Mouse (Mus musculus) hindbrain, postnatal 0 days (tissue): Measurements from ENCODE around the gene Glis1. TPM values are rescaled to one million over a fixed set of nuclear protein-coding genes. Genes with fewer than 3 reads are reported as not detected.

Experiments
- ATAC-seq: fragments of 200-750 bp; cut with Nextera tagmentation; 2 replicates; pipeline ENCODE4 v1.8.0; 2017; ENCODE audit warnings: mild to moderate bottlenecking, moderate TSS enrichment, moderate library complexity
- DNase-seq: peaks from one replicate; pipeline ENCODE4 v3.0.0-alpha.2; 2015; ENCODE audit warnings: low spot score
- H3K27ac ChIP-seq: fragments of 300-500 bp; sonication (generic); 2 replicates; pipeline ENCODE4 v1.5.1; 2014; ENCODE audit warnings: mild to moderate bottlenecking
- H3K27me3 ChIP-seq: fragments of 300-500 bp; sonication (generic); 2 replicates; pipeline ENCODE4 v1.6.1; 2014; ENCODE audit warnings: low read length, mixed read lengths; ENCODE audit not compliant: insufficient read depth
- H3K36me3 ChIP-seq: fragments of 300-500 bp; sonication (generic); 2 replicates; pipeline ENCODE4 v1.6.1; 2014; ENCODE audit warnings: low read length, mixed read lengths; ENCODE audit not compliant: insufficient read depth
- H3K4me1 ChIP-seq: fragments of 300-500 bp; sonication (generic); 2 replicates; pipeline ENCODE4 v1.6.1; 2014; ENCODE audit warnings: antibody characterized with exemption, low read length, mixed read lengths; ENCODE audit not compliant: insufficient read depth
- H3K4me2 ChIP-seq: fragments of 300-500 bp; sonication (generic); 2 replicates; pipeline ENCODE4 v1.6.1; 2014; ENCODE audit warnings: low read depth, mild to moderate bottlenecking, low read length, moderate library complexity, mixed read lengths
- H3K4me3 ChIP-seq: fragments of 300-500 bp; sonication (generic); 2 replicates; pipeline ENCODE4 v1.5.1; 2014; ENCODE audit warnings: low read length
- H3K9ac ChIP-seq: fragments of 300-500 bp; sonication (generic); replicated peaks from 2 replicates; pipeline ENCODE4 v1.6.1; 2014; ENCODE audit warnings: mild to moderate bottlenecking, low read length, moderate library complexity, mixed read lengths
- H3K9me3 ChIP-seq: fragments of 300-500 bp; sonication (generic); 2 replicates; pipeline ENCODE4 v1.6.1; 2016; ENCODE audit warnings: low read length, mixed read lengths
- CTCF ChIP-seq: IDR thresholded peaks from 2 replicates; pipeline ENCODE4 v1.5.1; 2016; ENCODE audit warnings: antibody characterized with exemption, control low read depth, low read depth
- WGBS: fragments of 180-500 bp; shearing (Covaris S2); extraction: QIAGEN DNeasy Blood & Tissue Kit; methylation state at CpG from one replicate; pipeline ENCODE4 v1.1.7; 2014; 5-methylcytosine and 5-hydroxymethylcytosine counted together
- polyA plus RNA-seq: library from polyadenylated mRNA; unstranded; fragments of >200 nt; fragmentation: Nextera tagmentation; extraction: Ambion mirVana; gene quantifications from 2 replicates; pipeline ENCODE4 v1.2.1, GENCODE M21; 2015
- total RNA-seq: library from RNA; depleted of rRNA; stranded (reverse); fragments of >200 nt; gene quantifications from 2 replicates; pipeline ENCODE4 v1.2.3, GENCODE M21; 2014

The Glis1 gene
- total and polyA plus RNA-seq, 2 experiments from 2014 or later = 4.1 to 11.9 TPM

DNA sequence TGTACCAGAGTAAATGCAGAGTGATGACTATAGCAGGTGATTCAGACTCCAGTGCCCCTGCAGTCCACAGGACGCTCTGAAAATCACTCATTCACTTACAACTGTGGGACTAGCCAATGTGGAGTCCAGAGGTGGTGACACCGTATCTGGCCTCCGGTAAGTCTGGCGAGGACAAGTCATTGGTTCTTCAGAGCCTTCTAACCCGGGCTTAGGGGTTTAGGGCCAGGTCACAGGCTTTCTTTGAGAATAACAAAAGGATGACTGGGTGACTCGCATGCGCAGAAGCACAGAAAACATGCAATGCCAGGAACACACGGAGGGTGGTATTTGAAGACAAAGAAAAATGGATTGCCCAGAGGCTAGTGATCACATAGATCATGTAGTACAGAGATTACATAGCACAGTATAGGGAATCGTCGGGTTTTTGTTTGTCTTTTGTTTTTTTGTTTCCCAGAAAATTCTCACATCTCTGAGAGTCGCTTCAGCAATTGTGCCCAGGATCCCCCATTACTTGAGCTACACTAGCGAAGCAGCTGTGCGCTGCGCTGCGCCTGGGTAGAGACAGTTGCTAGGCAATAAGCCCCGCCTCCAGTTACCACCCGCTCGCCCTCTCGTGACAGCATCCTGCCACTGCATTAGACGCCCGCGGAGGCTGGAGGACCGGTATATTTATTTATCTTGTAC, 239.4 kb downstream of the Glis1 start:
- no peaks in the 10 kb centered on the region for H3K9me3 ChIP-seq
- H3K9ac ChIP-seq = no peak overlapping the region
- H3K4me2 ChIP-seq = peak overlapping the region; percentile 30
- DNase-seq (peak; percentile 95), ATAC-seq (peak; percentile 95)
- no peaks in the 10 kb centered on the region for H3K27me3 ChIP-seq
- 7% methylated on average over 23 of the region's 23 CpGs for WGBS
- H3K36me3 ChIP-seq = no peaks in the 10 kb centered on the region
- H3K4me1 ChIP-seq = peaks cover 10% of the 10 kb centered on the region
- H3K4me3 ChIP-seq = no peak overlapping the region
- peak; percentile 81 for TF ChIP-seq CTCF
- H3K27ac ChIP-seq = peak overlapping the region; percentile 78

DNA sequence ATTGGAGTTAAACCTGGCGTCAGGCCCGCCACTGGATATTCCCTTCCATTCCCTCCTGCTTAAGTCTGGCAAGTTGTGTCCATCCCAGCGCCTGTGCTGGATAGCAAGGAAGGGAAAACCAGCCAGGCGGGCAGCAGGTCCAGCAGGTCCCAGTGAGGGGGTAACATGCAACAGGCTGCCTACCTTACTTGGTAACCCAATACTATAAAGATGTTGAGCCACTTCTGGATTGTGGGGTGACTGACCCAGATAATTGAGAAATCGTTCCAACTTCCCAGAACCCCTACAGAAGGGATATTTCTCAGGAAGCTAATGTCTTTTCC, 239.9 kb downstream of the Glis1 start:
- H3K9ac ChIP-seq = no peak overlapping the region

DNA sequence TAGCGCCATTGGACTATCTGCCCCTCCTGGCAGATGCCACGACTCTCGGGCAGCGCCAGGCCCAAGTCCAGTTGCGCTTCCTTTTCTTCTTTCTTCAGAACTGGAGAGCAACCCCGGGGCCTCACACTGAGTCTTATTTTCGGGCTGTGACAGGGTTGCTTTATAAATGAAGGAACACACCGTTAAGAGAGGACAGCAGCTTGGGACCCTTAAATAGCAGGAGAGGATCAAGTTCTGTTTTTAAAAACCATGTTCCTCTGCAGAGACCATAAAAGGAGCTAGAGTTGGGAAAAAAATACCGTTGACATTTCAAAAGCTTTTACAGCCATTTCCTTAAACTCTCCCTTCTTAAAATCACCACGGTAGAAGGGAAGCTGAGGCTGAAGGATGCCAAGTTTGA, 241.3 kb downstream of the Glis1 start:
- DNase-seq = no peak

More for the DNA sequence above, 239.9 kb downstream of the Glis1 start:
- no peak for TF ChIP-seq CTCF
- Histone ChIP-seq H3K4me1 (peaks cover 10% of the 10 kb centered on the region), H3K36me3 (no peaks in the 10 kb centered on the region), H3K27me3 (no peaks in the 10 kb centered on the region), H3K4me2 (peak overlapping the region; percentile 30), H3K4me3 (no peak overlapping the region), H3K27ac (peak overlapping the region; percentile 78; the same call in 1 of the 2 replicates), H3K9me3 (no peaks in the 10 kb centered on the region)
- DNase-seq (no peak), ATAC-seq (no peak; the same call in none of the 2 replicates)
- WGBS = 21% methylated on average over 5 of the region's 5 CpGs

DNA sequence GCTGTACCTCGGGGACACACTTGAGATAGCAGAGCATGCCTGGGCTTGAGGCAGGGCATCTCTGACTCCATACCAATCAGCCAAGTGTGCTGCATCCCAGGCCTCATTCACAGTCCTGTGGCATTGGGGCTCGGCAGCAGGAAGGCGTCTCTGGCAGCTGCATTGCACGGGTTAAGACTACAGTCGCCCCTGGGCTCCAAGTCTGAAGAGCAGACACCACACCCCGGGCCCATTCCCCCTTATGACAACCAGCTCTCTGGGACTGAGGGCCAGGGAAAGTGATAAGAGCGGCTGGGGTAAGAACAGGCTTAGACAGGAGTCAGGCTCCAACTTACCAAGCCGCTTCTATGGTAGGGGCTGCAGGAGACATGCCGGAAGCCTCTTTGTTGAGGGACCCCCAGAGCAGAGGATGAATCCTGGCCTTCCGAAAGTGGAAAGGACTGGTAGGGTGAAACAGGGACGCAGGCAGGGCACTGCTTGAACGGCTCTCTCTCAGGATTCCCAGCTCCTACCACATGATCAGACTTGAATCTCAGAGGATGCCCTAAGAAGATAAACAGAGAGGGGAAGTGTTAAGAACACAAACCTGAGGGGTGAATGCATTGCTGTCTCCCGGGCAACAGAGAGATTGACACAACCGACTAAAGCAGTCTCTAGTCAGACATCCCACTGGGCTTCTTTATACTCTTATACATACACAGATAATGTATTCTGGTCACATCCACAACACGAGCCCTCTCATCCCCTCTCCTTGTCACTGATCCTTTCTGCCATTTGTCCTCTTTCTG, 246.1 kb downstream of the Glis1 start:
- peak; percentile 83 for ATAC-seq
- Histone ChIP-seq H3K27ac (peak overlapping the region; percentile 41), H3K27me3 (no peaks in the 10 kb centered on the region), H3K4me2 (peak overlapping the region; percentile 13), H3K9me3 (no peaks in the 10 kb centered on the region), H3K9ac (no peak overlapping the region; the same call in 1 of the 2 replicates), H3K36me3 (no peaks in the 10 kb centered on the region), H3K4me1 (peaks cover 15% of the 10 kb centered on the region; the same call in 1 of the 2 replicates), H3K4me3 (no peak overlapping the region)
- no peak for TF ChIP-seq CTCF
- 18% methylated on average over 15 of the region's 15 CpGs for WGBS
- peak; percentile 55 for DNase-seq

More for the DNA sequence above, 241.3 kb downstream of the Glis1 start:
- Histone ChIP-seq H3K9me3 (no peaks in the 10 kb centered on the region), H3K4me2 (no peak overlapping the region), H3K27ac (no peak overlapping the region), H3K4me1 (peaks cover 18% of the 10 kb centered on the region), H3K9ac (no peak overlapping the region), H3K4me3 (no peak overlapping the region), H3K27me3 (no peaks in the 10 kb centered on the region), H3K36me3 (no peaks in the 10 kb centered on the region)
- TF ChIP-seq CTCF = no peak
- 50% methylated on average over 10 of the region's 10 CpGs for WGBS
- no peak for ATAC-seq

DNA sequence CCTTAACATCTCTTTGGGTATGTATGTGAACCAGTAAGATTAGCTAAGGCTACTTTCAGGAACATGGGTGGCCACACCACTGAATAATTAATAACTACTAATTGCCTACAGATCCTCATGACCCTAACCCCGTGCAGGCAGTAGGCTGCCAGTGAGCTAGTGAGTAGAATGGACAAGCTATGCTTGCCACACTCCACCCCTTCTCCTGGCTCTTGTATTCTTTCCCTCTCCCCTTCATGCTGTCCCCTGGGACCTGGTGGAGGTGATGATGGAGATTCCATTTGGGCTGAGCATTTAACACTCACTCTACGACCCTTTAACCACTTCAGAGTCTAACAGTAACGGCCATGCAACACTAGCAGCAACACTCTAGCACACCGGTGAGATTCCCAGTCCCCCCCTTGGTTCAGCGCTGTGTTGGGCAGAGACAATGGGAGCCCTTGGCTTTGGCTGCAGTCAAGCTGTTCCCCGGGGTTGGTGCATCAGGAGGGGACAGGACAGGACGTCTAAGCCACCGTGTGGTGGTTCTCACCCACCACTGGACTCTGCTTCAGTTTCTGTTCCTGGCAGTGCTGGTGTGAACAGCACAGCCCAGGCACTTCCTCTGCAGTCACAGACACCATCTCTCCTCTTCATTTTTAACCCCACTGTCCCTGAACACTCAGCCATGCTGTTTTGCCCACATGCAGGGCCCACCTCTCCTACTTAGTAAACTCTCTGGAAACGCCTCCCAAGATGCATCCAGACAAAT, 246.9 kb downstream of the Glis1 start:
- Histone ChIP-seq H3K4me3 (no peak overlapping the region), H3K36me3 (no peaks in the 10 kb centered on the region), H3K4me1 (peaks cover 15% of the 10 kb centered on the region; the same call in 1 of the 2 replicates), H3K9ac (no peak overlapping the region), H3K27me3 (no peaks in the 10 kb centered on the region), H3K27ac (peak overlapping the region; percentile 15; the same call in 1 of the 2 replicates), H3K9me3 (no peaks in the 10 kb centered on the region), H3K4me2 (peak overlapping the region; percentile 13; the same call in 1 of the 2 replicates)
- ATAC-seq = peak; percentile 30; the same call in 1 of the 2 replicates
- TF ChIP-seq CTCF = no peak
- no peak for DNase-seq
- WGBS = 19% methylated on average over 9 of the region's 9 CpGs

DNA sequence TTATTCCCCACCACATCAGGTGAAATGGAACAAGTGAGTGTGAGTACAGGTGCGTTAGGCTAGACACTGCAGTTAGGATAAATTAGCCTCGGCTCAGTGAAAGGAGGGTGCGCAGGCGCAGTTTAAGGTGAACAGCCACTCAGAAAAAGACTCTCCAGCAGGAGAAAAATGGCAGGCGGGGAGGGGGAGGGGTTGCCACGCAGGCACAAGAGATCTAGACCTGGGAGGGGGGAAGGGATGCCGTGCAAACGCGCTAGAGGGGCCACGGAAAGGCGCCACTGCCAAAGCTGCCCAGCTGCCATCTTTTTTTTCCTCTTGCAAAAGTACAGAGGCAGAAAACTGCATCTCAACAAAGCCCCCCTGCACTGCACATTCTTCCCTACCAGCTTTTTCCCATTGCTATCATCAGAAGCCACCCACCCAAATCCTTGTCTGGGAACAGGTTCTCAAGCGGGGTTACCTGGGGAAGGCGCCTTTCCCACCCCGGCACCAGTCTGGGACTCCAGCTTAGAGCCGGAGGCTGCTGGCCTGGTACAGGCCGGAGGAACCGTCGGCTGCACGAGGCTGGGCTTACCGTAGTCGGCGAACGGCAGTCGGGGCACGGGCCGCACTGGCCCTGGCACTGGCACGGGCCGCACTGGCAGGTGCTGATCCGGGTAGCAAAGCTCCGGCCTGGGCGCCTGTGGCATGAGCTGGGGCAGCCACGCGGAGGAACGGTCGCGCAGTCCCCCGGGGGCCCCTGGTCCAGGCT, 248.8 kb downstream of the Glis1 start:
- no peak for ATAC-seq
- H3K4me3 ChIP-seq = no peak overlapping the region

More for the DNA sequence above, 248.8 kb downstream of the Glis1 start:
- DNase-seq = no peak
- H3K4me2 ChIP-seq = no peak overlapping the region
- 91% methylated on average over 37 of the region's 37 CpGs for WGBS
- H3K9ac ChIP-seq = no peak overlapping the region
- TF ChIP-seq CTCF = no peak
- H3K4me1 ChIP-seq = peaks cover 16% of the 10 kb centered on the region; the same call in 1 of the 2 replicates
- no peaks in the 10 kb centered on the region for H3K27me3 ChIP-seq
- H3K9me3 ChIP-seq = no peaks in the 10 kb centered on the region
- no peaks in the 10 kb centered on the region for H3K36me3 ChIP-seq
- no peak overlapping the region for H3K27ac ChIP-seq
